Mouse (Mus musculus): Measurements from ENCODE around the gene Hax1.

GRCm38 (mm10) chr3:89948021-89948420, 50.6 kb downstream of the Hax1 start:
- TF ChIP-seq CTCF (conservative IDR thresholded peaks at IDR 0.05; ENCODE audit: insufficient read depth, insufficient read length, low read depth, low read length) (0 out of 2 replicates have a peak, but pooled peaks have one; percentile 1), POLR2A (IDR thresholded peaks at IDR 0.05; ENCODE audit: low read depth, low read length) (no peak)

All from kidney, adult 2 months (tissue).